Mouse (Mus musculus) testis, adult 2 months (tissue): ENCODE results near the gene Limk2. TPM values are rescaled to one million over a fixed set of nuclear protein-coding genes. Genes with fewer than 3 reads are reported as not detected.

Experiments
- H3K27ac ChIP-seq: fragments of 200-500 bp; 2 replicates; pipeline ENCODE4 v1.5.1; 2012; ENCODE audit warnings: low read depth, low read length; ENCODE audit not compliant: control insufficient read depth, insufficient read depth
- H3K27me3 ChIP-seq: fragments of 200-500 bp; 2 replicates; pipeline ENCODE4 v1.6.1; 2012; ENCODE audit warnings: mild to moderate bottlenecking, low read length, moderate library complexity; ENCODE audit not compliant: control insufficient read depth, insufficient read depth
- H3K36me3 ChIP-seq: fragments of 200-500 bp; 2 replicates; pipeline ENCODE4 v1.6.1; 2012; ENCODE audit warnings: mild to moderate bottlenecking, low read length; ENCODE audit not compliant: control insufficient read depth, insufficient read depth
- H3K4me1 ChIP-seq: fragments of 200-500 bp; 2 replicates; pipeline ENCODE4 v1.6.1; 2012; ENCODE audit warnings: low read length; ENCODE audit not compliant: control insufficient read depth, insufficient read depth
- H3K4me3 ChIP-seq: fragments of 200-500 bp; 2 replicates; pipeline ENCODE4 v1.5.1; 2012; ENCODE audit warnings: low read depth, mild to moderate bottlenecking, low read length, moderate library complexity, mixed read lengths; ENCODE audit not compliant: control insufficient read depth
- CTCF ChIP-seq: fragments of 200-500 bp; IDR thresholded peaks from 2 replicates; pipeline ENCODE4 v1.5.1; 2012; ENCODE audit warnings: low read depth, mild to moderate bottlenecking, inconsistent platforms, low read length, moderate library complexity; ENCODE audit not compliant: control insufficient read depth, insufficient read depth, insufficient replicate concordance
- POLR2A ChIP-seq: fragments of 200-500 bp; IDR thresholded peaks from 2 replicates; pipeline ENCODE4 v1.6.1; 2012; ENCODE audit warnings: low read depth, mild to moderate bottlenecking, inconsistent platforms, low read length, moderate library complexity; ENCODE audit not compliant: control insufficient read depth
- polyA plus RNA-seq: library from polyadenylated mRNA; depleted of rRNA; stranded (reverse); fragments of >200 nt; gene quantifications from 2 replicates; pipeline ENCODE4 v1.2.3, GENCODE M21; 2012; rRNA removed

The Limk2 gene
- polyA plus RNA-seq, 1 experiment: 48.6 TPM

DNA sequence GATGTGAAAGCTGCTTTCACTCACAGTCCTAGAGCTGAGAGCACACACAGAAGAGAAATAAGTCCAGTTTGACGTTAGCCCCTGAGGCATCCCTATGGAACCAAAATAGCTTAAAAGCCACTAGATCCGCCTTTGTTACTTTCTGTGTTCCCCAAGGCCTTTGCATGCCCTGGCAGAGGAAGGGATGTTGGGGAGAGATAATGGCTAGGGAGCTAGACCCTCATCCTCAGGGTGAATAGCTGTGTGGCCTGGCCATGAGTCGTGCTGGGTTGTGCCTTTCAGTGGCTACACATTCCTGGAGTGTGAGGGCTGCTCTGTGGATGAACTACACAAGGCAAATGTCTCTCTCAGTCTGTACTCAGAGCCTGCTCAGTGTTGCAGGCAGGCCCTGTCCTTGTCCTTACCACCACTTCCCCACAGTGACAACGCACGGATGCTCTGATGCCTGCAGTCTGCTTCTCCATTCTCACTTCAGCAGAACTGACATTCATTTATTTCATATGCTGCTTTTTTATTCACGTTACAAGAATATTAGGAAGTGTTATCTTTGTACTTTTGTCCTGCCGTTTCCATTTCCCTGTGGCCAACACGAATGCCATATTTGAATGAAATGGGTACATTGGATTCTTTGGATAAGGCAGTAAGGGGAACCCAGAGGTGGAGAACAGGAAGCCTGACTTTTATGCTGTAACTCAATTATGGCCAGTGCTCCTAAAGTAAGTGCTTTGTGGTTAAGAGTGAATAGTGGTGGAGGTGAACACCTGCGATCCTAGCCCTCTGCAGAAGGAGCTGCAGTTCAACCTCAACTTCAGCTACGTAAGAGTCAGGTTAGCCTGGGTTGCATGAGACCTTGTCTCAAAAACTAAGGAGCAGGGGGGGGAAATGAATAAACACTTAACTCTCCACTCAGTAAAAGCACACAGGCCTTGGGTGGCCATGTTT, 110.8 kb downstream of the Limk2 start:
- no peak overlapping the region for H3K27ac ChIP-seq
- no peaks in the 10 kb centered on the region for H3K36me3 ChIP-seq
- no peaks in the 10 kb centered on the region for H3K27me3 ChIP-seq
- no peak overlapping the region for H3K4me3 ChIP-seq
- TF ChIP-seq CTCF: no peak
- TF ChIP-seq POLR2A: no peak
- no peaks in the 10 kb centered on the region for H3K4me1 ChIP-seq

GRCm38 (mm10) chr11:3296056-3296455, 112.9 kb downstream of the Limk2 start:
- Histone ChIP-seq H3K36me3 (no peaks in the 10 kb centered on the region), H3K4me3 (no peak overlapping the region), H3K27ac (no peak overlapping the region), H3K4me1 (peaks cover 1% of the 10 kb centered on the region; the same call in 1 of the 2 replicates), H3K27me3 (no peaks in the 10 kb centered on the region)
- TF ChIP-seq CTCF: no peak
- no peak for TF ChIP-seq POLR2A

- Histone ChIP-seq H3K4me3 (no peak overlapping the region), H3K4me1 (peaks cover 11% of the 10 kb centered on the region)
Measured at GRCm38 (mm10) chr11:3294641-3295040, 114.3 kb downstream of the Limk2 start.

More at GRCm38 (mm10) chr11:3294641-3295040, 114.3 kb downstream of the Limk2 start:
- no peaks in the 10 kb centered on the region for H3K27me3 ChIP-seq
- no peak overlapping the region for H3K27ac ChIP-seq
- TF ChIP-seq POLR2A (no peak), CTCF (no peak)
- H3K36me3 ChIP-seq: no peaks in the 10 kb centered on the region

Other genes with a start within 250 kb of the Limk2 start
- gene Sfi1, start 215.7 kb downstream of the Limk2 start, polyA plus RNA-seq: 17.9 and 24.3 TPM in 2 replicates
- 34.8 and 36.6 TPM in 2 replicates for gene Eif4enif1, start 206.8 kb downstream of the Limk2 start, polyA plus RNA-seq
- gene Drg1, start 142.8 kb downstream of the Limk2 start, polyA plus RNA-seq: 64.4 and 74.6 TPM in 2 replicates
- 4.9 and 5.8 TPM in 2 replicates for gene Patz1, start 120.3 kb downstream of the Limk2 start, polyA plus RNA-seq
- 146 and 160 TPM in 2 replicates for gene Pik3ip1, start 78.8 kb downstream of the Limk2 start, polyA plus RNA-seq
- gene Rnf185, start 43.2 kb upstream of the Limk2 start, polyA plus RNA-seq: 40.7 and 46.2 TPM in 2 replicates
- 2.6 and 2.8 TPM in 2 replicates for gene Pla2g3, start 79.1 kb upstream of the Limk2 start, polyA plus RNA-seq
- 3.8 and 4.7 TPM in 2 replicates for gene Inpp5j, start 95.6 kb upstream of the Limk2 start, polyA plus RNA-seq
- 13.8 and 19.2 TPM in 2 replicates for gene Selenom, start 105.5 kb upstream of the Limk2 start, polyA plus RNA-seq
- gene Smtn, start 131.4 kb upstream of the Limk2 start, polyA plus RNA-seq: 4.4 and 6.9 TPM in 2 replicates
- gene Morc2a, start 240.0 kb upstream of the Limk2 start, polyA plus RNA-seq: 15.5 and 16.0 TPM in 2 replicates